Mouse (Mus musculus) heart, postnatal 0 days (tissue): Measurements from ENCODE around the gene F11. TPM values are rescaled to one million over a fixed set of nuclear protein-coding genes. Genes with fewer than 3 reads are reported as not detected.

Experiments used
- ATAC-seq: fragments of 200-750 bp; cut with Nextera tagmentation; 2 replicates; pipeline ENCODE4 v1.8.0; 2017; ENCODE audit warnings: low read depth, moderate number of reproducible peaks, moderate library complexity; ENCODE audit not compliant: insufficient read depth
- DNase-seq: peaks from one replicate; pipeline ENCODE4 v3.0.0-alpha.2; 2016; ENCODE audit warnings: low spot score
- H3K27ac ChIP-seq: fragments of 300-500 bp; sonication (generic); 2 replicates; pipeline ENCODE4 v1.5.1; 2014; ENCODE audit warnings: low read depth, mild to moderate bottlenecking
- H3K27me3 ChIP-seq: fragments of 300-500 bp; sonication (generic); 2 replicates; pipeline ENCODE4 v1.6.1; 2014; ENCODE audit warnings: low read length, mixed read lengths; ENCODE audit not compliant: control insufficient read depth, insufficient read depth
- H3K36me3 ChIP-seq: fragments of 300-500 bp; sonication (generic); replicated peaks from 2 replicates; pipeline ENCODE4 v1.6.1; 2014; ENCODE audit warnings: low read length, mixed read lengths; ENCODE audit not compliant: control insufficient read depth, insufficient read depth
- H3K4me1 ChIP-seq: fragments of 300-500 bp; sonication (generic); 2 replicates; pipeline ENCODE4 v1.6.1; 2014; ENCODE audit warnings: antibody characterized with exemption; ENCODE audit not compliant: control insufficient read depth, insufficient read depth
- H3K4me2 ChIP-seq: fragments of 300-500 bp; sonication (generic); 2 replicates; pipeline ENCODE4 v1.6.1; 2014; ENCODE audit warnings: low read depth, mild to moderate bottlenecking, low read length, moderate library complexity
- H3K4me3 ChIP-seq: fragments of 300-500 bp; sonication (generic); 2 replicates; pipeline ENCODE4 v1.5.1; 2014; ENCODE audit warnings: low read depth, low read length
- H3K9ac ChIP-seq: fragments of 300-500 bp; sonication (generic); replicated peaks from 2 replicates; pipeline ENCODE4 v1.6.1; 2014; ENCODE audit warnings: low read depth, low read length, mixed read lengths
- H3K9me3 ChIP-seq: fragments of 300-500 bp; sonication (generic); replicated peaks from 2 replicates; pipeline ENCODE4 v1.6.1; 2016; ENCODE audit warnings: low read length; ENCODE audit not compliant: control insufficient read depth
- CTCF ChIP-seq: IDR thresholded peaks from 2 replicates; pipeline ENCODE4 v1.5.1; 2016; ENCODE audit warnings: antibody characterized with exemption, control low read depth, low read depth
- EP300 ChIP-seq: IDR thresholded peaks from 2 replicates; pipeline ENCODE4 v1.6.1; 2016; ENCODE audit warnings: antibody characterized with exemption, low read depth
- WGBS: fragments of 180-500 bp; shearing (Covaris S2); extraction: QIAGEN DNeasy Blood & Tissue Kit; methylation state at CpG from one replicate; pipeline ENCODE4 v1.1.7; 2014; 5-methylcytosine and 5-hydroxymethylcytosine counted together
- polyA plus RNA-seq: library from polyadenylated mRNA; unstranded; fragments of >200 nt; fragmentation: Nextera tagmentation; extraction: Ambion mirVana; gene quantifications from 2 replicates; pipeline ENCODE4 v1.2.1, GENCODE M21; 2015
- total RNA-seq: library from RNA; depleted of rRNA; stranded (reverse); fragments of >200 nt; gene quantifications from 2 replicates; pipeline ENCODE4 v1.2.3, GENCODE M21; 2014; ENCODE audit warnings: low replicate concordance; rRNA removed

The F11 gene
- total RNA-seq (not detected in 2 replicates), polyA plus RNA-seq (not detected in 2 replicates)

DNA sequence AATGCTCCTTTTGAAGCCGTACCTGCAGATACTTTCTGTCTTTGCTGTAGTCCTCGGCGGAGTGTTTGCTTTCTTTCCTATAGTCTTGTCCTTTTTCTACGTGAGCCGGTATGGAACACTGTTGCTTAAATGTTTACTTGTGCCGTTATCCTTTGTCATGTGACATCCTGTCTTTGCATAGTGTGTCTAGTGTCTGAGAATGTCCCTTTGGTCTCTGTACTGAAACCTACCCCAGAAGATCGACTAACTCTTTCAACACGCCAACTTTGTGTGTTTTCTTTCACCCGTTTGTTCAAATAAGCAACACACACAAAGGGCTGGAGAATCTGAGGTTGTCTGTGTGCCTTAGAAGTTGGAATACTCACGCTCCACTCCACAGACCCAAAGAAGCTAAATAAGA, at the start of gene F11:
F11 (minus strand) TSS at position 112 of the 400 bp plus-strand sequence.
- WGBS: 78% methylated on average over 10 of the region's 10 CpGs
- no peak for DNase-seq
- no peak for TF ChIP-seq CTCF
- TF ChIP-seq EP300: no peak
- Histone ChIP-seq H3K9ac (no peak within 1 kb of the TSS), H3K27me3 (no peaks in the 10 kb centered on the region), H3K4me3 (no peak within 1 kb of the TSS), H3K9me3 (no peaks in the 10 kb centered on the region), H3K27ac (no peak within 1 kb of the TSS), H3K36me3 (no peaks in the 10 kb centered on the region), H3K4me1 (no peaks in the 10 kb centered on the region), H3K4me2 (no peak within 1 kb of the TSS)
- no peak for ATAC-seq

DNA sequence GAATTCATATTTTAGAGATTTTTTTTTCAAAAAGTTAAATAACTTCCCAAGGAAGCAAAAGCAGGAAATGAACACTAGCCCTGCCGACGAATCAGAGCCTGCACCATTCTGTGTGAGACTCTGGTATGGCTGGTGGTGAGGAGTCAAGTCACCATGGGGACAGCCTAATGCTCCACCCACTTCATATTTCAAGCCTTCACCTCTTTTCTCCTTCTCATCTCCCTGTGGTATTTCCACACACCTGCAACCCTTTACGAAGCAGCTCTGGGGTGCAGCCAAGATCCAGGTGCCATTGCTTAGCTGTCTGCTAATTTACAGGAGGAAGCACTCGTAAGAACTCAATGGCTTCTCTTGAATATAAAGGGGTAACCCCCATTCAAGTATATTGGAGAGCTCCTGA, 49.1 kb upstream of the F11 start:
- DNase-seq: no peak
- ATAC-seq: no peak
- TF ChIP-seq CTCF (no peak), EP300 (no peak)
- Histone ChIP-seq H3K27ac (no peak overlapping the region), H3K4me1 (no peaks in the 10 kb centered on the region), H3K4me3 (no peak overlapping the region), H3K9me3 (no peaks in the 10 kb centered on the region), H3K36me3 (no peaks in the 10 kb centered on the region), H3K27me3 (no peaks in the 10 kb centered on the region), H3K4me2 (no peak overlapping the region), H3K9ac (no peak overlapping the region)
- 79% methylated on average over 4 of the region's 4 CpGs for WGBS

DNA sequence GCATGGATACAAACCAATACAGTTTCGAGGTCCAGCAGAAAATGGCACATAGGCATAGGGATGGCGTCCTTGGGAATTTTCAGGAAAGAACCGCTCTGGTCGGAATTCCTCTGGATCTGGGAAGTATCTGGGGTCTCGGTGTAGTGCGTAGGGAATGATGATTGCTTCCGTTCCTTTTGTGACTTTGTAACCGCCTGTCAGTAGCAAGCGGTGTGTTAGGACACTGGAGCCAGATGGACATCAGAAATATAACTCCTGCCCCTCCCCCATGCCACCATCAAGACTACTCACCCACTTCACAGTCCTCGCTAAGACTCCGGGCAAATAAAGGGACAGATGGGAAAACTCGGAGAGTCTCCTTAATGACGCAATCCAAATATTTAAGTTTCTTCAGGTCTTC, 46.5 kb upstream of the F11 start, which contains the start of gene Gm45753:
Gm45753 (minus strand) TSS at position 101 of the 400 bp plus-strand sequence.
- no peaks in the 10 kb centered on the region for H3K4me1 ChIP-seq
- H3K9me3 ChIP-seq: no peaks in the 10 kb centered on the region
- no peak for DNase-seq
- no peak for TF ChIP-seq EP300
- no peak for TF ChIP-seq CTCF
- H3K36me3 ChIP-seq: no peaks in the 10 kb centered on the region
- no peak for ATAC-seq
- H3K9ac ChIP-seq: no peak within 1 kb of the TSS
- H3K4me2 ChIP-seq: no peak within 1 kb of the TSS
- 88% methylated on average over 13 of the region's 13 CpGs for WGBS
- H3K4me3 ChIP-seq: no peak within 1 kb of the TSS
- H3K27ac ChIP-seq: no peak within 1 kb of the TSS
- H3K27me3 ChIP-seq: no peaks in the 10 kb centered on the region

DNA sequence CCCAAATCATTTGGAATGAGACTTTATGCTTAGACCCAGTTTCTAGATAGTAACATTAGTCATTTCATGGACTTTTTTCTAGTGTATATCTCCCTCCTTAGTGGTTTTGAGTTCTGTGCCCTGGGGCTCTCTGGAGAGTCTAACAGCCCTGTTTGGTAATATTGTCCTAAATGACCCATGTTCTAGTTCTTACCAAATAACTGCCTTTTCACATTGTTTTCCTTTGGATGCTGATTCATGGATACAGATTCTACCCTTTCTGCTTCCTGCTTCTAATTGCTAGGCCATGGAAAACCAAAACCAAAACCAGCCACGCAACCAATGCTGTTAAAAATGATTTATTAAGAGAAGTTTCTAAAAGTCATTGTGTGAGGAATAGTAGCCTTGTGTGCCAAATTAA, 43.6 kb upstream of the F11 start:
- ATAC-seq (no peak), DNase-seq (no peak)
- Histone ChIP-seq H3K4me1 (no peaks in the 10 kb centered on the region), H3K4me2 (no peak overlapping the region), H3K4me3 (no peak overlapping the region), H3K27me3 (no peaks in the 10 kb centered on the region), H3K9ac (no peak overlapping the region), H3K36me3 (no peaks in the 10 kb centered on the region), H3K9me3 (no peaks in the 10 kb centered on the region), H3K27ac (no peak overlapping the region)
- WGBS: 86% methylated on average over 1 of the region's 1 CpGs
- TF ChIP-seq CTCF (no peak), EP300 (no peak)

DNA sequence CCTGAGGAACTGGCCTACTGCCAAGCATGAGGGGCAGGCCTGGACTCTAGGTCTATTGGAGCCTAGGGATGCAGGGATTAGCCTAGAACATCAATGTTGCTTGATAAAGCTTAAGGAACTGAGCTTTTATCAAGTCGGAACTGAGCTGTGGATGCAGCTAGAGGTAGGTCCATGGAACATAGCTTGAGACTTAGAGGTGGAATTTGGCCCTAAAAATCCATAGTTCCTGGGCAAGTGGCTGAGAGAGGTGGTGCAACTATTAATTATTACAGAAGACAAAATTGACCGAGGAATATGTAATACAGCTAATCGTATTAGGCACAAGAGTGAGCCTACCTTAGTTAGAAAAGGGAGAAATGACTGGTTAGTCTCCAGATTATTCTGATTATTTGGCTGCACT, 42.5 kb upstream of the F11 start:
- no peaks in the 10 kb centered on the region for H3K4me1 ChIP-seq
- H3K4me2 ChIP-seq: no peak overlapping the region
- 87% methylated on average over 3 of the region's 3 CpGs for WGBS
- no peak for TF ChIP-seq EP300
- TF ChIP-seq CTCF: no peak
- H3K36me3 ChIP-seq: no peaks in the 10 kb centered on the region
- no peak overlapping the region for H3K27ac ChIP-seq
- H3K27me3 ChIP-seq: no peaks in the 10 kb centered on the region
- DNase-seq: no peak
- H3K4me3 ChIP-seq: no peak overlapping the region
- no peak overlapping the region for H3K9ac ChIP-seq
- H3K9me3 ChIP-seq: no peaks in the 10 kb centered on the region
- ATAC-seq: no peak

GRCm38 (mm10) chr8:45302390-45302789, 40.6 kb upstream of the F11 start:
- DNase-seq (no peak), ATAC-seq (no peak)
- H3K36me3 ChIP-seq: no peaks in the 10 kb centered on the region
- no peaks in the 10 kb centered on the region for H3K27me3 ChIP-seq
- TF ChIP-seq CTCF (no peak), EP300 (no peak)
- H3K27ac ChIP-seq: no peak overlapping the region
- H3K9ac ChIP-seq: no peak overlapping the region
- no peak overlapping the region for H3K4me3 ChIP-seq
- no peaks in the 10 kb centered on the region for H3K4me1 ChIP-seq
- H3K4me2 ChIP-seq: no peak overlapping the region
- 77% methylated on average over 8 of the region's 8 CpGs for WGBS
- no peaks in the 10 kb centered on the region for H3K9me3 ChIP-seq
